Mouse (Mus musculus): ENCODE measurements around the gene Vmn2r42. TPM values are rescaled to one million over a fixed set of nuclear protein-coding genes. Genes with fewer than 3 reads are reported as not detected.

Gene Vmn2r42
- polyA plus RNA-seq (2012; rRNA removed) = not detected in 2 replicates

DNA sequence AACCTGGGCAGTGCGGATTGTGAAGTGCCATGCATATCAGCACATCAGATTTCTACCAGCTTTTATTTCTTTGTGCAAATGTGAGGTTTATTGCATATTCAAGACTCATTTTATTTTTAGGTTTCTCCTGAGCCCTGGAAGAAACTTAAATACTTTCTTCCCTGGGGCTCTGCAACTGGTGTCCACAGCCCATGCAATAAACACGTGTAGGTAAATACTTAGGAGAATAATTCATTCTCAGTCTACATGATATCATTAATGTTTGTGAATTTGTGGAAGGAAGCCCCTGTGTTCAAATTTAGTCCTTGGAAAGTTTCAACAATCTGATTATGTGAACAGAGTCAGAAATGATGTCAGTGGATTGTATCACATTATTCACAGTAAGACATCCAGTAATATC, at the start of gene Vmn2r42:
Vmn2r42 (minus strand) TSS at position 101 of the 400 bp plus-strand sequence.

GRCm38 (mm10) chr7:8161554-8161953, 38.6 kb downstream of the Vmn2r42 start, which contains the start of gene Vmn2r41:
TSS of gene Vmn2r41 (minus strand) at chr7:8161654.

Other genes starting within 250 kb of the Vmn2r42 start
- gene Vmn2r41, start 38.7 kb downstream of the Vmn2r42 start, polyA plus RNA-seq (2012; rRNA removed) = not detected in 2 replicates
- gene Vmn2r43, start 60.3 kb upstream of the Vmn2r42 start, polyA plus RNA-seq (2012; rRNA removed) = not detected in 2 replicates
- gene Vmn2r44, start 183.0 kb upstream of the Vmn2r42 start, polyA plus RNA-seq (2012; rRNA removed) = not detected in 2 replicates